Mouse (Mus musculus) forelimb bud, embryonic 11.5 days (tissue): ENCODE data around the gene Atp9a.

Source experiments
- DNase-seq: peaks from one replicate; pipeline ENCODE4 v3.0.0-alpha.2; 2012; ENCODE audit warnings: low read depth, low spot score

The Atp9a gene

GRCm38 (mm10) chr2:168601491-168602386 lies 140.5 kb downstream of the Atp9a start, which contains the start of gene Nfatc2:
Gene Nfatc2 (minus strand): TSS chr2:168601657.
- peak; percentile 88 for DNase-seq

GRCm38 (mm10) chr2:168600750-168601490 lies 141.3 kb downstream of the Atp9a start:
- no peak for DNase-seq

- no peak for DNase-seq
These were observed 146.5 kb downstream of the Atp9a start for GRCm38 (mm10) chr2:168595693-168596092.

GRCm38 (mm10) chr2:168593676-168594075 lies 148.5 kb downstream of the Atp9a start:
- DNase-seq, result no peak

- no peak for DNase-seq
These were observed 149.2 kb downstream of the Atp9a start for GRCm38 (mm10) chr2:168593004-168593403.

- DNase-seq, result no peak
These were observed 151.1 kb downstream of the Atp9a start for GRCm38 (mm10) chr2:168591076-168591475.

- DNase-seq, result no peak
These were observed 151.7 kb downstream of the Atp9a start for GRCm38 (mm10) chr2:168590556-168590955.

GRCm38 (mm10) chr2:168590168-168590551 lies 152.0 kb downstream of the Atp9a start:
- no peak for DNase-seq

GRCm38 (mm10) chr2:168589368-168590167 lies 152.6 kb downstream of the Atp9a start:
- DNase-seq, result no peak

- DNase-seq, result no peak
These were observed 153.4 kb downstream of the Atp9a start for GRCm38 (mm10) chr2:168588591-168589367.

- no peak for DNase-seq
These were observed 155.1 kb downstream of the Atp9a start for GRCm38 (mm10) chr2:168587159-168587558.

- DNase-seq, result no peak
These were observed 155.7 kb downstream of the Atp9a start for GRCm38 (mm10) chr2:168586512-168586911.

- DNase-seq, result no peak
These were observed 157.4 kb downstream of the Atp9a start for GRCm38 (mm10) chr2:168584857-168585256.
